Mouse (Mus musculus) embryonic facial prominence, embryonic 10.5 days (tissue): Measurements from ENCODE around the gene Rnaseh1. TPM values are rescaled to one million over a fixed set of nuclear protein-coding genes. Genes with fewer than 3 reads are reported as not detected.

Experiments used
- DNase-seq: peaks from one replicate; pipeline ENCODE4 v3.0.0-alpha.2; 2017; ENCODE audit warnings: low spot score
- H3K27ac ChIP-seq: fragments of 300-500 bp; sonication (generic); replicated peaks from 2 replicates; pipeline ENCODE4 v1.5.1; 2016; ENCODE audit warnings: mild to moderate bottlenecking
- H3K27me3 ChIP-seq: fragments of 300-500 bp; sonication (generic); replicated peaks from 2 replicates; pipeline ENCODE4 v1.6.1; 2016; ENCODE audit warnings: low read depth, mild to moderate bottlenecking; ENCODE audit not compliant: poor library complexity, severe bottlenecking
- H3K36me3 ChIP-seq: fragments of 300-500 bp; sonication (generic); replicated peaks from 2 replicates; pipeline ENCODE4 v1.6.1; 2016; ENCODE audit warnings: mild to moderate bottlenecking, moderate library complexity
- H3K4me1 ChIP-seq: fragments of 300-500 bp; sonication (generic); 2 replicates; pipeline ENCODE4 v1.6.1; 2016
- H3K4me3 ChIP-seq: fragments of 300-500 bp; sonication (generic); 2 replicates; pipeline ENCODE4 v1.5.1; 2016; ENCODE audit warnings: mild to moderate bottlenecking, moderate library complexity
- H3K9me3 ChIP-seq: fragments of 300-500 bp; sonication (generic); 2 replicates; pipeline ENCODE4 v1.6.1; 2016; ENCODE audit warnings: mild to moderate bottlenecking
- WGBS: fragments of 180-500 bp; shearing (Covaris S2); methylation state at CpG from one replicate; pipeline ENCODE4 v1.1.7; 2016; 5-methylcytosine and 5-hydroxymethylcytosine counted together
- polyA plus RNA-seq: library from polyadenylated mRNA; unstranded; fragments of >200 nt; fragmentation: Nextera tagmentation; extraction: Ambion mirVana; gene quantifications from 2 replicates; pipeline ENCODE4 v1.2.1, GENCODE M21; 2016

The Rnaseh1 gene
- polyA plus RNA-seq, 1 experiment from 2014 or later: 35.1 TPM

DNA sequence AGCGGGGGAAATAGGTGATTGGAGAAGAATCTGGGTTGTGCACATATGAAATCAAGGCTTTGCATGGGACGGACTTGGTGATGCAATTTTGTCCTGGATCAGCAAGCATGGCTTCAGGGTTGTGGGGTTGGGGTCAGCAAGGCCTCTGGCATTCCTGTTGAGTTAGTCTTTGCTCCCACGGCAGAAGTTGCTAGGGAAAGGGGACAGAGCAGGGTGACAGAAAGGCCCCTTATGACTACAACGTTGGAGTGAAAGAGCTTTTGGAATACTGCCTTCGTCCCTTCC, 26.5 kb downstream of the Rnaseh1 start:
- 69% methylated on average over 5 of the region's 5 CpGs for WGBS
- Histone ChIP-seq H3K27ac (peak overlapping the region; percentile 93), H3K4me3 (peak overlapping the region; percentile 64), H3K9me3 (no peaks in the 10 kb centered on the region), H3K27me3 (no peaks in the 10 kb centered on the region), H3K4me1 (peaks cover 20% of the 10 kb centered on the region), H3K36me3 (peaks cover 34% of the 10 kb centered on the region)
- no peak for DNase-seq

DNA sequence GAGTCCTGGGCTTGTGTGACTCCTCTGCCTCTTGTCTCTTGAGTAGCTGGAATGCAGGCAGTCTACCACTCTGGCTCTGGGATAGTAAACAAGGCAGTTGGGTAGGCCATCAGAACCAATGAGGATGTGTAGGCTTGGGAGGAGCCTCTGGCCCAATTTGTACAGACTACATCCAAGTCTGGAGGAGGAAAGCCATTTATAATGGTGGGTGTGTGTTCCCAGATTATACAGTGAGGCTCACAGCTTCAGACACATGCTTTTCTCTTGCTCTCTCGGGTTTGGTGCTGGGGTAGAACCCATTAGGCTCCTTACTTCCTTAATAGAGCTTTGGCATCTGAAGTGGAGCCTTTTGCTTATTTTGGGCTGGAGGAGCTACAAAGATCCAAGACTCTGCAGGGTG, 35.3 kb downstream of the Rnaseh1 start:
- Histone ChIP-seq H3K9me3 (no peaks in the 10 kb centered on the region), H3K27ac (no peak overlapping the region), H3K4me3 (no peak overlapping the region), H3K4me1 (peaks cover 7% of the 10 kb centered on the region; the same call in 1 of the 2 replicates), H3K27me3 (no peaks in the 10 kb centered on the region), H3K36me3 (peaks cover 56% of the 10 kb centered on the region)
- no peak for DNase-seq
- WGBS: 77% methylated on average over 1 of the region's 1 CpGs

DNA sequence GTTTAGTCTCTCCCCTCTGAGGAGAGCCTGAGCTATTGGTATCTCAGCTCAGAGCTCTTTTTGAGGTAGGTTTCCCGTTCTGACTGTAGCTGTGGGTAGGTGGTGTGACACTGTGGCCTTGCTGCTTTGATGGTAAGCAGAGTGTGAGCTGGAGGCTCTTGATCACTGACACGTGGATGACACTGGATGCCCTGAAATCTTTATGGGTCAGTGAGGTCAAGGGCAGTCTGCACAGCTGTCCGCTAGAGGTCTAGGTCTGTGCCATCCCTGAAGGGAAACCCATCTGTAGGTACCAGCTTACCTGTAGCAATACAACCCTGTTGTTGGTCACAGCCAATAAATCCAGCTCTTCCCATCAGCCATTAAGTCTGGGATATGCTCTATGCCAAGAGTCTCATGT, 36.4 kb downstream of the Rnaseh1 start:
- peaks cover 59% of the 10 kb centered on the region for H3K36me3 ChIP-seq
- no peak overlapping the region for H3K27ac ChIP-seq
- H3K4me3 ChIP-seq: no peak overlapping the region
- no peaks in the 10 kb centered on the region for H3K27me3 ChIP-seq
- no peak for DNase-seq
- H3K4me1 ChIP-seq: peaks cover 7% of the 10 kb centered on the region; the same call in 1 of the 2 replicates
- no peaks in the 10 kb centered on the region for H3K9me3 ChIP-seq
- 58% methylated on average over 3 of the region's 3 CpGs for WGBS

DNA sequence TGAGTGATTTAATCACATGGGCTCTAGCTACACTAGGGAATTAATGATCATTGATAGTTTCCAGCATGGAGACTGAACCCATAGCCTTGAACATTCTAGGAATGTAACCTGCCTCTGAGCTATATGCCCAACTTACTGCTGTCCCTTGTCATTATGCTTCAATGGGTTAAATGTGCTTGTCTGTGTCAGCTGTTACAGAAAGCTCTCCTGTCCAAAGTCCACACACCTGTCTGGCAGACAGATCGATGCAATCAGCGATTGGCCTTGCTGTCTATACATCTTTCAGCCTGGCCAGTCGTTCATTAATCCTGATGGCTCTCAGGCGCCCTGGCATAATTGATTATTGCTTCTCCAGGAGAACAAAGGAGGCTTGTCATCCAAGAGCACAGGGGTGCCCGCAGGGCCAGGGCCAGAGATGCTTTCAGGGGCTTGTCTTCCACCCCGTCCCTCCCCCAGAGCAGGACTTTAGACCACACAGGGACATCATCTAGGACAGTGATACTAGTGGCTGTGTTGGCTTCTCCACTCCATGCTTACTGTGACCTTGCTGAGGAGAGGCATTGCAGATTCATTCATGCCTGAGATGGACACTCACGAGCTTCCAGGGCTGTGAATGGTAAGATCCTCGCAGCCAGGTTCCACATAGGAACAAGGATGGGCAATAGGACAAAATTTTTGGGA, 36.9 kb downstream of the Rnaseh1 start:
- H3K27me3 ChIP-seq: no peaks in the 10 kb centered on the region
- peaks cover 7% of the 10 kb centered on the region; the same call in 1 of the 2 replicates for H3K4me1 ChIP-seq
- DNase-seq: no peak
- H3K36me3 ChIP-seq: peaks cover 59% of the 10 kb centered on the region
- no peaks in the 10 kb centered on the region for H3K9me3 ChIP-seq
- H3K4me3 ChIP-seq: no peak overlapping the region
- H3K27ac ChIP-seq: peak overlapping the region; percentile 24; the same call in 1 of the 2 replicates
- WGBS: 57% methylated on average over 8 of the region's 8 CpGs

GRCm38 (mm10) chr12:28688996-28689395, 39.6 kb downstream of the Rnaseh1 start:
- Histone ChIP-seq H3K4me1 (peaks cover 7% of the 10 kb centered on the region; the same call in 1 of the 2 replicates), H3K27me3 (no peaks in the 10 kb centered on the region), H3K36me3 (peaks cover 56% of the 10 kb centered on the region), H3K27ac (no peak overlapping the region), H3K4me3 (no peak overlapping the region), H3K9me3 (no peaks in the 10 kb centered on the region)
- 86% methylated on average over 6 of the region's 6 CpGs for WGBS
- DNase-seq: no peak

DNA sequence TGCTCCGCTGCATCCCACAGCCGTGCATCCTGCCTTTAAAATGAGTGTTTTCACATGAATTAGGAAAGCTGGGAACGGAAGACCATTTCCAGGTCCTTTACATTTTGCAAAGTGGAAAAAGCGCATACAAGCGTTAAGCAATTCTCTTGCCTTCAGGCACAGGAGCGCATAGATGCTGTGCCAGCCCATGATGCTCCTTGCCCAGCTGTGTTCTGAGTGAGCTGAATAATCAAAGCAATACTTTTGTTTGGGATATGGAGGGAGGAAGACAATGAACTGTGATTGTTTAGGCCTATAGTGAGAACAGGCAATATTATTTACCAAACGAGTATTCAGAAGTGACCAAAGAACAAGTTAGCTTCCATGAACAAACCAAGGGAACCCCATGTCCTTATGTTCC, 41.3 kb downstream of the Rnaseh1 start:
- Histone ChIP-seq H3K4me3 (no peak overlapping the region), H3K9me3 (no peaks in the 10 kb centered on the region), H3K36me3 (peaks cover 69% of the 10 kb centered on the region), H3K27me3 (no peaks in the 10 kb centered on the region), H3K27ac (no peak overlapping the region), H3K4me1 (peaks cover 7% of the 10 kb centered on the region; the same call in 1 of the 2 replicates)
- 94% methylated on average over 7 of the region's 7 CpGs for WGBS
- DNase-seq: no peak

- Histone ChIP-seq H3K27me3 (no peaks in the 10 kb centered on the region), H3K36me3 (peaks cover 68% of the 10 kb centered on the region), H3K9me3 (no peaks in the 10 kb centered on the region), H3K4me3 (no peak overlapping the region), H3K4me1 (peaks cover 7% of the 10 kb centered on the region; the same call in 1 of the 2 replicates), H3K27ac (no peak overlapping the region)
- DNase-seq: no peak
- WGBS: 85% methylated on average over 3 of the region's 3 CpGs
Measured at GRCm38 (mm10) chr12:28693738-28694137, 44.3 kb downstream of the Rnaseh1 start.

GRCm38 (mm10) chr12:28694231-28694630, 44.8 kb downstream of the Rnaseh1 start:
- no peak overlapping the region for H3K27ac ChIP-seq
- 80% methylated on average over 2 of the region's 2 CpGs for WGBS
- H3K36me3 ChIP-seq: peaks cover 63% of the 10 kb centered on the region
- peaks cover 9% of the 10 kb centered on the region; the same call in 1 of the 2 replicates for H3K4me1 ChIP-seq
- H3K9me3 ChIP-seq: no peaks in the 10 kb centered on the region
- no peak overlapping the region for H3K4me3 ChIP-seq
- H3K27me3 ChIP-seq: no peaks in the 10 kb centered on the region
- DNase-seq: no peak

GRCm38 (mm10) chr12:28694776-28695175, 45.4 kb downstream of the Rnaseh1 start:
- H3K4me1 ChIP-seq: peaks cover 10% of the 10 kb centered on the region; the same call in 1 of the 2 replicates
- DNase-seq: no peak
- H3K27me3 ChIP-seq: no peaks in the 10 kb centered on the region
- H3K9me3 ChIP-seq: no peaks in the 10 kb centered on the region
- peaks cover 57% of the 10 kb centered on the region for H3K36me3 ChIP-seq
- H3K4me3 ChIP-seq: no peak overlapping the region
- H3K27ac ChIP-seq: no peak overlapping the region
- WGBS: 89% methylated on average over 7 of the region's 7 CpGs

- Histone ChIP-seq H3K27ac (no peak overlapping the region), H3K36me3 (peaks cover 35% of the 10 kb centered on the region), H3K9me3 (no peaks in the 10 kb centered on the region), H3K4me1 (peaks cover 17% of the 10 kb centered on the region), H3K27me3 (peaks cover 7% of the 10 kb centered on the region; the same call in 1 of the 2 replicates), H3K4me3 (no peak overlapping the region)
- 75% methylated on average over 14 of the region's 14 CpGs for WGBS
- DNase-seq: no peak
Measured at GRCm38 (mm10) chr12:28697821-28698595, 48.6 kb downstream of the Rnaseh1 start.

DNA sequence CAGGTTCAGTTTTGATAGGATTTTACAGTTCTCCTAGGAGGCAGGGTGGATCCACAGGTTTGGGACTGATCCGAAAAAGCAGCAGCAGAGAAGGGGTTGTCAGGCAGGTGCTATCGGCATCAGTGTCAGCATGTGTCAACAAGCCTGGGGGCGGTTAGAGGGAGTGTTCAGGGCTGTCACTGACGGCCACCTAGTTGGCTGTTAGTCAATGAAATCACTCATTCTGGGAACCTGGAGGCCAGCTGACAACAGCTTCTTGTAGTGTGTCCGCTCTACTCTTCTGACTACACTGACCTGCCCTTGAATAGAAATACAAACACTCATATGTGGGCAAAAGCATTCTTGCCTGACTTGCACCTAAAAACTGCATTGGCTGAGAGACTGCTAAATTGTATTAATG, 49.7 kb downstream of the Rnaseh1 start:
- peaks cover 20% of the 10 kb centered on the region for H3K4me1 ChIP-seq
- no peaks in the 10 kb centered on the region for H3K9me3 ChIP-seq
- peaks cover 7% of the 10 kb centered on the region; the same call in 1 of the 2 replicates for H3K27me3 ChIP-seq
- H3K36me3 ChIP-seq: peaks cover 29% of the 10 kb centered on the region
- WGBS: 71% methylated on average over 5 of the region's 5 CpGs
- DNase-seq: no peak
- no peak overlapping the region for H3K27ac ChIP-seq
- no peak overlapping the region for H3K4me3 ChIP-seq

GRCm38 (mm10) chr12:28699656-28700055, 50.3 kb downstream of the Rnaseh1 start:
- Histone ChIP-seq H3K27me3 (peaks cover 7% of the 10 kb centered on the region; the same call in 1 of the 2 replicates), H3K36me3 (peaks cover 23% of the 10 kb centered on the region), H3K27ac (peak overlapping the region; percentile 81), H3K4me1 (peaks cover 26% of the 10 kb centered on the region), H3K9me3 (no peaks in the 10 kb centered on the region), H3K4me3 (no peak overlapping the region)
- 12% methylated on average over 6 of the region's 6 CpGs for WGBS
- DNase-seq: peak; percentile 71

GRCm38 (mm10) chr12:28700101-28700511, 50.7 kb downstream of the Rnaseh1 start:
- WGBS: 35% methylated on average over 3 of the region's 3 CpGs
- no peaks in the 10 kb centered on the region for H3K9me3 ChIP-seq
- H3K36me3 ChIP-seq: peaks cover 18% of the 10 kb centered on the region
- H3K4me1 ChIP-seq: peaks cover 30% of the 10 kb centered on the region
- peak; percentile 14 for DNase-seq
- peak overlapping the region; percentile 81 for H3K27ac ChIP-seq
- peaks cover 7% of the 10 kb centered on the region; the same call in 1 of the 2 replicates for H3K27me3 ChIP-seq
- H3K4me3 ChIP-seq: no peak overlapping the region
